Mouse (Mus musculus) monocyte, adult 59 days (primary cell): ENCODE measurements around the gene Ncor2. TPM values are rescaled to one million over a fixed set of nuclear protein-coding genes. Genes with fewer than 3 reads are reported as not detected.

ENCODE experiments used
- total RNA-seq, 2 experiments: library from RNA; stranded (reverse); gene quantifications; one replicate each; pipeline ENCODE4 v1.2.4; 2023

Ncor2 gene
- total RNA-seq = 100 to 1,000 TPM; 341 to 357 TPM

DNA sequence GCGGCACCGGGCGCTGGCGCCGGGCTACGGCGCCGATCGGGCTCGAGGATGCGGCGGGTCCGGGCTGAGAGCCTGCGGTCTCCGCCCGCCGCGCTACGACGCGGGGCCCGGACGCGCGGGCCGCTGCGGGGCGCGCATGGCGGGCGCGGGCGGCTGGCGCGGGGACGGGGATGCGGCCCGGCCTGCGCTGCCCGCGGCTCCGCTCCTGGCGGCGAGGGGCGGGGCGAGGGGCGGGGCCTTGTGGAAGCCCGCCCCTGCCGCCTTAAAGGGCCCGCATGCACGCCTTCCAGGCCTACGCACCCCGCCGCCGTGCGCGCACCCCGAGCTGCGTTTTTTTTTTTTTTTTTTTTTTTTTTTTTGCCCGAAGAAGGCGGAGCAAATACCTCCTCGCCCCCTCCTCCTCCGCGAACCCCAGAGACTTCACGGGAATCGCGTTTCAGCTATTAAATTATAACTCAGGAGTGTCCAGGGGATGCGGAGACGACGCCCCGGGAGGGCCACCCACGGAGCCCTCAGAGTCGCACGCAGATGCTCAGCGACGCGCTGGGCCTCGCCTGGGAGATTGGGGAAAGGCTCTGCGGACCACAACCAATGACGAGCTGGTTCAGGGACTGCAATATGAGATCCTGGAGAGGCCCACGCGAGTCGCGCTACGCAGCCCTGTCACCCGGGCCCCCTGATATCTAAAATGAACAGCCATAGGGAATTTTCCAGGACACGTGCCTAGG lies at the start of gene Ncor2:
Gene Ncor2 (minus strand): TSS at position 213 of the 728 bp plus-strand sequence.

DNA sequence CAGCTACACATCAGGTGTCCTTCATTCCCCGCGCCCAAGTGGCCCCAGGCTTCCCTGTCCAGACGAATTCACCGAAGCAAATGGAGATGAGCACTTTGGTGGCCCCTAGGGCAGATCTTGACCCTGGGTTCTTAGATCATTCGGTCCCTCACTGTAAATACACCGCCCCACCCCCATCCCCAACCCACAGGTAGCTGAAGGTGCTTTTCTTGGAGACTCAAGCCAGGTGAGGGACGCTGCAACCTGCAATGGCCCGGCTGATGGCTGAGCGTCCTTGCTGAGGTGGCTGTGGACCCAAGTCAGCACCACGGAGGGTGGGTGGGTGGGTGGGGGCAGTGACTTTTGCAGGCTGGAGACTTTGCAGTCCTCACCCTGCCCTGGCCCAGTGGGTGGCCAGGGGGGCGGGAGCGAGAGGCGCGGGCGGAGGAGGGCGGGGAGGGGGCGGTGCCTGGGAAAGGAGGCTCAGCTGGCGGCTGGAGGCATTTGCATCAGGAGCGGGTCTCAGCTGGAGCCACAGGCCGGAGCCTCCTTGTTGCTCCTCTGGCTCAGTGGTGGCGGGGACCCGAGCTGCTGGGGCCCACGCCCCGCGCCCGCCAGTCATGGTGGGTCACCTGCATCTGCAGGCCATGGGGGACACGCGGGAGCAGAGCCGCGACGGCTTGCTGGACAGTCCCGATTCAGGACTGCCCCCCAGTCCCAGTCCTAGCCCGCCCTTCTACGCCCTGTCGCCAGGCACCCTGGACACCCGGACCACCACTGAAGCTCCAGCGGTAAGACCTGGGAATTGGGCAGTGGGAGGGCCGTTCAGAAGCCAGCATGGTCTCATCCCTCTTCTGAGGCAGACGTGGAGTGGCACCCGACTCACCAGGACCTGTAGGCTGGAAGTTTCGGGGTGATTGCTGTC lies 175.8 kb downstream of the Ncor2 start, which contains the start of gene Rflna:
Gene Rflna (plus strand): TSS at position 253 of the 904 bp plus-strand sequence.

Other genes starting within 250 kb of the Ncor2 start
- gene Rflna, start 176.0 kb downstream of the Ncor2 start, total RNA-seq = not detected
- 100 to 1,000 TPM; 249 to 253 TPM for gene Scarb1, start 161.9 kb upstream of the Ncor2 start, total RNA-seq
- gene Gm10382, start 210.1 kb upstream of the Ncor2 start, total RNA-seq = 1 to 10 TPM; 1.2 to 1.4 TPM
- 1,000 to 10,000 TPM; 2,603 to 3,157 TPM for gene Ubc, start 211.0 kb upstream of the Ncor2 start, total RNA-seq